In genomic region chr12:79974530-79974929, GRCm38 (mm10) we compare ENCODE assay signal across 9 mouse cellular contexts.
A peak's percentile ranks its signal among the peaks of the same experiment; 100 is the strongest.
DNase-seq lines count a peak whose midpoint lies in the region; ATAC-seq and TF ChIP-seq lines count a peak whose summit lies in the region.
"Had no signal": no experiment of that assay in that cellular context is flagged by ENCODE, and none has a peak within 500 bp of the region (broad histone marks: within the 10 kb centered on the region; RNA-seq: fewer than 3 reads in every experiment).

No protein-coding gene starts in this region.

- H3K36me3 ChIP-seq in heart, embryonic 16.5 days (ENCODE audit: control insufficient read depth, insufficient read depth) = no peaks in the 10 kb centered on the region
- H3K36me3 ChIP-seq in limb, embryonic 14.5 days (ENCODE audit: control insufficient read depth, insufficient read depth, low read length) = no peaks in the 10 kb centered on the region

- ATAC-seq in activated CD4-positive, CD25-positive, alpha-beta regulatory T cell, adult 4 months = peak; percentile 54
- ATAC-seq in heart, embryonic 16.5 days (replicated peaks; ENCODE audit: extremely low read depth, insufficient read depth, low FRiP score) = peak; percentile 29
- ATAC-seq in limb, embryonic 14.5 days (ENCODE audit: low FRiP score, low read depth) = no peak

- peak overlapping the region; percentile 84 for H3K27ac ChIP-seq in heart, embryonic 16.5 days (ENCODE audit: low read length)
- peak overlapping the region; percentile 68 for H3K27ac ChIP-seq in limb, embryonic 14.5 days (replicated peaks; ENCODE audit: low read depth, low read length)

- H3K4me3 ChIP-seq in heart, embryonic 16.5 days (ENCODE audit: low read length) = no peak overlapping the region
- no peak overlapping the region for H3K4me3 ChIP-seq in limb, embryonic 14.5 days (replicated peaks; ENCODE audit: low read length)

- no peaks in the 10 kb centered on the region for H3K27me3 ChIP-seq in heart, embryonic 16.5 days (ENCODE audit: control insufficient read depth, insufficient read depth, low read length)
- H3K27me3 ChIP-seq in limb, embryonic 14.5 days (ENCODE audit: control insufficient read depth, insufficient read depth, low read length) = no peaks in the 10 kb centered on the region

- intact Hi-C loops in left cerebral cortex, postnatal 25 days (cut with DNase I) = no loop called here

- H3K4me1 ChIP-seq in heart, embryonic 16.5 days (ENCODE audit: control insufficient read depth, insufficient read depth, low read length) = peaks cover 42% of the 10 kb centered on the region
- H3K4me1 ChIP-seq in limb, embryonic 14.5 days (ENCODE audit: control insufficient read depth, insufficient read depth, low read length) = peaks cover 40% of the 10 kb centered on the region

- no peaks in the 10 kb centered on the region for H3K9me3 ChIP-seq in heart, embryonic 16.5 days (replicated peaks; ENCODE audit: control insufficient read depth, low read length)
- no peaks in the 10 kb centered on the region for H3K9me3 ChIP-seq in limb, embryonic 14.5 days (ENCODE audit: control insufficient read depth, low read length)

- H3K4me2 ChIP-seq in heart, embryonic 16.5 days (ENCODE audit: low read depth, low read length) = no peak overlapping the region
- no peak overlapping the region for H3K4me2 ChIP-seq in limb, embryonic 14.5 days (replicated peaks; ENCODE audit: low read depth, low read length, severe bottlenecking)

- 0 out of 2 replicates have a peak overlapping the region, but pooled peaks have one; percentile 1 for H3K9ac ChIP-seq in heart, embryonic 16.5 days (ENCODE audit: low read length)
- H3K9ac ChIP-seq in limb, embryonic 14.5 days (ENCODE audit: low read depth, low read length, severe bottlenecking) = no peak overlapping the region

- 24% methylated on average over 7 of the region's 7 CpGs for WGBS in heart, embryonic 16.5 days
- WGBS in limb, embryonic 14.5 days = 43% methylated on average over 7 of the region's 7 CpGs

- DNase-seq in kidney, adult 11 months = peak; percentile 37
- no peak for DNase-seq in kidney, postnatal 25 days
- DNase-seq in limb, embryonic 14.5 days (ENCODE audit: low spot score) = peak; percentile 45
- DNase-seq in left cerebral cortex, adult 11 months (ENCODE audit: low spot score) = no peak
- no peak for DNase-seq in left cerebral cortex, postnatal 25 days (ENCODE audit: low spot score in 2 of 2)
- DNase-seq in thymus, postnatal 10 days (ENCODE audit: low spot score in 2 of 2) = no peak
- DNase-seq: thymus, postnatal 14 days had no signal

- TF ChIP-seq POLR2A in limb, embryonic 14.5 days (IDR thresholded peaks at IDR 0.05; ENCODE audit: borderline replicate concordance, extremely low read depth, insufficient read depth, insufficient read length) = no peak

Comparison
In these comparisons a context has a peak if more than half of its experiments do, and no peak if none do; other contexts are left out.
1. DNase-seq: peak in kidney, adult 11 months (single experiment) and limb, embryonic 14.5 days (single experiment); none in kidney, postnatal 25 days (0 of 2), left cerebral cortex, adult 11 months (single experiment), left cerebral cortex, postnatal 25 days (0 of 2) and thymus, postnatal 10 days (0 of 2).